Mouse (Mus musculus): ENCODE results near the gene Cox10. TPM values are rescaled to one million over a fixed set of nuclear protein-coding genes. Genes with fewer than 3 reads are reported as not detected.
A peak's percentile ranks its signal among the peaks of the same experiment; 100 is the strongest.

Gene Cox10
- polyA plus RNA-seq, 1 experiment from 2014 or later, result 7.4 TPM

DNA sequence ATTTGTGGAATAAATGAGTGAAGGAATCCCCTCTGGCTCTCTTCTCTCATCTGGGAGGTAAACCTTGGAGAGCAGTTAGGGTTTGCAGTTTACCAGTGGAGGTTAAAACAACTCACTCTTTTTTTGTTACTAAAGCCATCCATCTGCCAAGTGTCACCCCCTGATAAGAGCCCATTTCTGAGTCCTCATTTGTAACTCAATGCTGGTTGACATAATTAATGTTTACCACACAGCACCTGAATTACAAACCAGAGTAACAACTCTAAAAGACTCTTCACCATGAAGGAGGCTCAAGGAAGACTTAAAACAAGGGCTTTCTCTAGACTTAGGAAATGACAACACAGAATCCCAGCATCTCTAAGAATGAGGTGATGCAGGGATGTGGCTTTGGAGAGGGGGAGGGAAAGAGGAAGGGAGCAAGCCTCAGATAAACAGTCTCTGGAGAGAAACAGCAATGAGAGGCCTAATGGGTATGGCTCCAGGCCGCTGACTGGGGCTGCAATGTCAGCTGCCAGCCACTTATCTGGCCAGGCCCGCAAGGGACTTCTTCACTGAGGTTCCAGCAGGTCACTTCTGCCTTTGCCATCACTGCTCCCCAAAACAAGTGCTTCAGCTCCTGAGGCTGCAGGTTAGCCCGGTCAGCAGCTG, 110.8 kb downstream of the Cox10 start:
- no peak overlapping the region for H3K4me3 ChIP-seq (ENCODE audit: low read depth, low read length)
- no peaks in the 10 kb centered on the region; the same call in 1 of the 2 replicates for H3K36me3 ChIP-seq (ENCODE audit: control insufficient read depth, insufficient read depth)
- H3K4me2 ChIP-seq (ENCODE audit: low read depth, low read length), result no peak overlapping the region
- peak overlapping the region; percentile 51; the same call in 1 of the 2 replicates for H3K27ac ChIP-seq (ENCODE audit: low read length)
- H3K9ac ChIP-seq (ENCODE audit: low read depth, low read length), result no peak overlapping the region
- WGBS (ENCODE audit: insufficient replicate concordance), result 31% methylated on average over 3 of the region's 3 CpGs
- no peaks in the 10 kb centered on the region for H3K9me3 ChIP-seq (replicated peaks; ENCODE audit: control insufficient read depth, low read length)
- H3K4me1 ChIP-seq (ENCODE audit: control insufficient read depth, low read depth, low read length), result peaks cover 10% of the 10 kb centered on the region
- no peaks in the 10 kb centered on the region for H3K27me3 ChIP-seq (ENCODE audit: control insufficient read depth, insufficient read depth, low read depth, low read length)
- peak; percentile 52; the same call in 1 of the 2 replicates for ATAC-seq (ENCODE audit: low read depth)

DNA sequence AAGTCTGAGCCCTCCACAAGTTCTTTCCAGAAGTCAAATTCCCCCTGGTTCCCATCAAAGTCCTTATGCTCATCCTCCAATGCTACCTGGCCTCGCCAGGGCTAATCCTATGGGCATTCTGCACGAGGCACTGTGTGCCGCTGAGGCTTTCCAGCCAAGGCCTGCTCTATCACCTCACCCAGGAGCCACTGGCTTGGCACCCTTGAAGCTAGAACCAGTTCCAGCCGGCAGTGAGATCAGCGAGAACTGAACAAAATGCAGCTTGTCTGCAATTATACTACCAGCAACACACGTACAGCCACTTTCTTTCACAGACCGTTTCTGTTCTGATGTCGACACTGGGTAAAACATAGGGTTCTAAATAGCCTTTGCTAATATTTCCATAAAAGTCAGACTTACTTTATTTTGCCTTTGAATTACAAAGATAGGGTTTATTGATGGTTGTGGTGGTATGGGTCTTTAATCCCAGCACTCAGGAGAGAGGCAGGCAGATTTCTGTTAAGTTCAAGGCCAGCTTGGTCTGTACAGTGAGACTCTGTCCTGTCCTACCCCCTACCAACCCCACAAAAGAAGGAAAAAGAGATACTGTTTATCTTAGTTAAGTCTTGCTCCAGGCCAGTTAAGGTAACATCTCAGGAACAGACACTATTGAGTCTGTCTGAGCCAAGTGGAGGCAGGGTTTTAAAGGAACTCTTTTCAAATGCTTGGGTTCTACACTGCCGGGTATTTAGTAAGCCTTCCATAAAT, 111.5 kb downstream of the Cox10 start:
- Histone ChIP-seq H3K9ac (ENCODE audit: low read depth, low read length) (no peak overlapping the region), H3K9me3 (replicated peaks; ENCODE audit: control insufficient read depth, low read length) (no peaks in the 10 kb centered on the region), H3K27me3 (ENCODE audit: control insufficient read depth, insufficient read depth, low read depth, low read length) (no peaks in the 10 kb centered on the region), H3K4me1 (ENCODE audit: control insufficient read depth, low read depth, low read length) (peaks cover 10% of the 10 kb centered on the region), H3K4me2 (ENCODE audit: low read depth, low read length) (no peak overlapping the region), H3K36me3 (ENCODE audit: control insufficient read depth, insufficient read depth) (no peaks in the 10 kb centered on the region; the same call in 1 of the 2 replicates), H3K4me3 (ENCODE audit: low read depth, low read length) (no peak overlapping the region), H3K27ac (ENCODE audit: low read length) (no peak overlapping the region)
- no peak for ATAC-seq (ENCODE audit: low read depth)
- whole genome bisulfite sequencing (ENCODE audit: insufficient replicate concordance), result 60% methylated on average over 9 of the region's 9 CpGs

DNA sequence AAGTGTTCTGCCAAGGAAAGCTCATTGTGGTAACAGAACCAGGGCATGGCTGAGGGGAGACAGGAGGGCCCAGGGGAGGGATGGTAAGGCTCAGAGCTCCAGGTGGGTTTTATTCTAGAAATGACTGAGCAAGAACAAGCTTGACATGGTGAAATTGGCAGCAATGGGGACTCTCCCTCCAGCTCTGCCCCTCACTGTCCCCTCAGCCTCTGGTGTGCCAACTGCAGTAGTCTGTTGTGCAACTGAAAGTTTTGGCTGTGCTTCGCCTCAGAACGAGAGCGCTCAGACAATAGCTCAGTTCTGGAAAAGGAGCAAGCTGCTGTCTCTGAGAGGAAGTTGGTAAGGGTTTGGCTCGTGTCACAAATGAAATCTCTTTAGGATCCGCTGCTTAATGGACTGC, 113.8 kb downstream of the Cox10 start:
- no peak overlapping the region for H3K4me2 ChIP-seq (ENCODE audit: low read depth, low read length)
- H3K9ac ChIP-seq (ENCODE audit: low read depth, low read length), result no peak overlapping the region
- no peaks in the 10 kb centered on the region; the same call in 1 of the 2 replicates for H3K36me3 ChIP-seq (ENCODE audit: control insufficient read depth, insufficient read depth)
- H3K27me3 ChIP-seq (ENCODE audit: control insufficient read depth, insufficient read depth, low read depth, low read length), result no peaks in the 10 kb centered on the region
- no peak overlapping the region for H3K27ac ChIP-seq (ENCODE audit: low read length)
- no peak overlapping the region for H3K4me3 ChIP-seq (ENCODE audit: low read depth, low read length)
- no peaks in the 10 kb centered on the region for H3K9me3 ChIP-seq (replicated peaks; ENCODE audit: control insufficient read depth, low read length)
- H3K4me1 ChIP-seq (ENCODE audit: control insufficient read depth, low read depth, low read length), result peaks cover 10% of the 10 kb centered on the region
- no peak for ATAC-seq (ENCODE audit: low read depth)
- 38% methylated on average over 5 of the region's 5 CpGs for WGBS (ENCODE audit: insufficient replicate concordance)

GRCm38 (mm10) chr11:63957207-63957606, 122.1 kb downstream of the Cox10 start:
- 48% methylated on average over 4 of the region's 4 CpGs for WGBS (ENCODE audit: insufficient replicate concordance)
- H3K9ac ChIP-seq (ENCODE audit: low read depth, low read length), result no peak overlapping the region
- H3K4me2 ChIP-seq (ENCODE audit: low read depth, low read length), result no peak overlapping the region
- no peak overlapping the region for H3K4me3 ChIP-seq (ENCODE audit: low read depth, low read length)
- no peaks in the 10 kb centered on the region for H3K27me3 ChIP-seq (ENCODE audit: control insufficient read depth, insufficient read depth, low read depth, low read length)
- peaks cover 3% of the 10 kb centered on the region; the same call in 1 of the 2 replicates for H3K4me1 ChIP-seq (ENCODE audit: control insufficient read depth, low read depth, low read length)
- no peaks in the 10 kb centered on the region for H3K36me3 ChIP-seq (ENCODE audit: control insufficient read depth, insufficient read depth)
- no peak overlapping the region for H3K27ac ChIP-seq (ENCODE audit: low read length)
- no peaks in the 10 kb centered on the region for H3K9me3 ChIP-seq (replicated peaks; ENCODE audit: control insufficient read depth, low read length)
- peak; percentile 53; the same call in 1 of the 2 replicates for ATAC-seq (ENCODE audit: low read depth)

DNA sequence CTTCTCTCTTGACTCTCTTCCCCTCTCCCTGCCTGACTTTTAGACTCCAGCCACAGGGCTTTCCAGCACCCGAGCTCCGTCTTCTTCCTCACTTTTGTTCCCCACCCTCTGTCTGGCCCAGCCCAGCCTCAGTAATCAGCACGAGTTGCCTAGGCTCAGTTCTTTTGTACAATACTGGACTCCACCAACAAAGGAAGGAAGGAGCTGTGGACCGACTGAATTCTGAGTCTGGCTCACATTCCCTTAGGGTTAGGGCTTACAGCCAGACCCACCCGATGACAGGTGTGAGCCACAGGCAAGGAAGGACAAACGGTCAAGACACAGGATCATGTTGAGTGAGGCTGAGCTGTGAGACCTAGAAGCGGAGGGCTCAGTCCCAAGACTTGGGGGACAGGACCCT, 122.5 kb downstream of the Cox10 start:
- Histone ChIP-seq H3K36me3 (ENCODE audit: control insufficient read depth, insufficient read depth) (no peaks in the 10 kb centered on the region), H3K27ac (ENCODE audit: low read length) (no peak overlapping the region), H3K4me2 (ENCODE audit: low read depth, low read length) (no peak overlapping the region), H3K9ac (ENCODE audit: low read depth, low read length) (no peak overlapping the region), H3K4me1 (ENCODE audit: control insufficient read depth, low read depth, low read length) (peaks cover 7% of the 10 kb centered on the region; the same call in 1 of the 2 replicates), H3K9me3 (replicated peaks; ENCODE audit: control insufficient read depth, low read length) (no peaks in the 10 kb centered on the region), H3K27me3 (ENCODE audit: control insufficient read depth, insufficient read depth, low read depth, low read length) (no peaks in the 10 kb centered on the region), H3K4me3 (ENCODE audit: low read depth, low read length) (no peak overlapping the region)
- no peak for ATAC-seq (ENCODE audit: low read depth)
- WGBS (ENCODE audit: insufficient replicate concordance), result 33% methylated on average over 7 of the region's 7 CpGs

DNA sequence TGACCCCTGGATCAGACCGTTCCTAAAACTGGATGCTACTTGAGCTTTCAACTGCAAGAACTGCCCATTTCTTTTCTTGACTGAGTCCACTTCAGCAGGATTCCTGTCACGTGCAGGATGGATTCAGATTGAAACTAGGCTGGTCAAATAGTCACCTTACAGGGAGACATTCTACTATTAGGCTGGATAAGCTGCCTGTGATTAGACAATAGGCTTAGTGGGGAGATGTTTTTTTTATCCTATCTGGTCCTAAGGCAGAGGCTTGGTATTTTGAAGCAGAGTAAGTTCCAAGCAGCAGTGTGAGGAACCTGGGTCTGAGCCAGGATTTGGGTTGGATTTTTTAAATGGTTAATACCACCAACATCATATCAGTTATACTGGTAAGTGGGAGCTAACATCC, 125.4 kb downstream of the Cox10 start:
- 73% methylated on average over 2 of the region's 2 CpGs for WGBS (ENCODE audit: insufficient replicate concordance)
- Histone ChIP-seq H3K9me3 (replicated peaks; ENCODE audit: control insufficient read depth, low read length) (no peaks in the 10 kb centered on the region), H3K4me2 (ENCODE audit: low read depth, low read length) (no peak overlapping the region), H3K27me3 (ENCODE audit: control insufficient read depth, insufficient read depth, low read depth, low read length) (no peaks in the 10 kb centered on the region), H3K27ac (ENCODE audit: low read length) (no peak overlapping the region), H3K4me1 (ENCODE audit: control insufficient read depth, low read depth, low read length) (peaks cover 7% of the 10 kb centered on the region; the same call in 1 of the 2 replicates), H3K4me3 (ENCODE audit: low read depth, low read length) (no peak overlapping the region), H3K9ac (ENCODE audit: low read depth, low read length) (no peak overlapping the region), H3K36me3 (ENCODE audit: control insufficient read depth, insufficient read depth) (no peaks in the 10 kb centered on the region)
- no peak for ATAC-seq (ENCODE audit: low read depth)

DNA sequence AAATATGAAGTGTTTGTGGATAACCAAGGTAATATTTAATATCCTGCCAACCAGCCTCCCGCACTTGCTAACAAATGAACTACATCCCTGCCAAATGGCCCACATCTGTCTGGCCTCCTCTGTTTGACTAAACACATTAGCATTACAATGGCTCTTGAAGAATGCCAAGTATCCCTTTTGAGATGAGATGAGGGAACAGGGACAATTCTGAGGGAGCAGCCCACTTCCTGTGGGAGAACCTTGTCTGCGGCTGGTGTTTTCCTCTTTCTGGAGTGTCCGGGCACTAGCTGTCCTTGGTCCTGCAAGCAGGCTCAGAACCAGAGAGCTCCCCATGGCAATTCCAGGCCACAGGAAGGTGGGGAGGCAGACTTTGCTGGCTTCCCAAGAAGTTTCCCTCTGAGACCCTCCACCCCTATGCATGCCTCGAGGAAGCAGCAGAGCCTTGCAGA, 126.5 kb downstream of the Cox10 start:
- Histone ChIP-seq H3K36me3 (ENCODE audit: control insufficient read depth, insufficient read depth) (no peaks in the 10 kb centered on the region), H3K27ac (ENCODE audit: low read length) (no peak overlapping the region), H3K9me3 (replicated peaks; ENCODE audit: control insufficient read depth, low read length) (no peaks in the 10 kb centered on the region), H3K27me3 (ENCODE audit: control insufficient read depth, insufficient read depth, low read depth, low read length) (no peaks in the 10 kb centered on the region), H3K9ac (ENCODE audit: low read depth, low read length) (no peak overlapping the region), H3K4me2 (ENCODE audit: low read depth, low read length) (no peak overlapping the region; the same call in 1 of the 2 replicates), H3K4me3 (ENCODE audit: low read depth, low read length) (no peak overlapping the region), H3K4me1 (ENCODE audit: control insufficient read depth, low read depth, low read length) (peaks cover 7% of the 10 kb centered on the region; the same call in 1 of the 2 replicates)
- no peak for ATAC-seq (ENCODE audit: low read depth)
- WGBS (ENCODE audit: insufficient replicate concordance), result 62% methylated on average over 4 of the region's 4 CpGs

GRCm38 (mm10) chr11:63951831-63952631, 127.2 kb downstream of the Cox10 start:
- Histone ChIP-seq H3K4me3 (ENCODE audit: low read depth, low read length) (peak overlapping the region; percentile 33; the same call in 1 of the 2 replicates), H3K4me2 (ENCODE audit: low read depth, low read length) (peak overlapping the region; percentile 51), H3K9ac (ENCODE audit: low read depth, low read length) (no peak overlapping the region), H3K9me3 (replicated peaks; ENCODE audit: control insufficient read depth, low read length) (no peaks in the 10 kb centered on the region), H3K27ac (ENCODE audit: low read length) (no peak overlapping the region), H3K27me3 (ENCODE audit: control insufficient read depth, insufficient read depth, low read depth, low read length) (no peaks in the 10 kb centered on the region), H3K4me1 (ENCODE audit: control insufficient read depth, low read depth, low read length) (peaks cover 7% of the 10 kb centered on the region; the same call in 1 of the 2 replicates), H3K36me3 (ENCODE audit: control insufficient read depth, insufficient read depth) (no peaks in the 10 kb centered on the region)
- peak; percentile 64 for ATAC-seq (ENCODE audit: low read depth)
- WGBS (ENCODE audit: insufficient replicate concordance), result 11% methylated on average over 19 of the region's 19 CpGs
